Mouse (Mus musculus) MEL-GATA-1-ER (cell line): ENCODE measurements around the gene Cfap73.

Experiments
- DNase-seq: peaks from one replicate; pipeline ENCODE4 v3.0.0-alpha.2; 2012; ENCODE audit warnings: low read depth; ENCODE audit errors: extremely low read depth

Cfap73 gene

DNA sequence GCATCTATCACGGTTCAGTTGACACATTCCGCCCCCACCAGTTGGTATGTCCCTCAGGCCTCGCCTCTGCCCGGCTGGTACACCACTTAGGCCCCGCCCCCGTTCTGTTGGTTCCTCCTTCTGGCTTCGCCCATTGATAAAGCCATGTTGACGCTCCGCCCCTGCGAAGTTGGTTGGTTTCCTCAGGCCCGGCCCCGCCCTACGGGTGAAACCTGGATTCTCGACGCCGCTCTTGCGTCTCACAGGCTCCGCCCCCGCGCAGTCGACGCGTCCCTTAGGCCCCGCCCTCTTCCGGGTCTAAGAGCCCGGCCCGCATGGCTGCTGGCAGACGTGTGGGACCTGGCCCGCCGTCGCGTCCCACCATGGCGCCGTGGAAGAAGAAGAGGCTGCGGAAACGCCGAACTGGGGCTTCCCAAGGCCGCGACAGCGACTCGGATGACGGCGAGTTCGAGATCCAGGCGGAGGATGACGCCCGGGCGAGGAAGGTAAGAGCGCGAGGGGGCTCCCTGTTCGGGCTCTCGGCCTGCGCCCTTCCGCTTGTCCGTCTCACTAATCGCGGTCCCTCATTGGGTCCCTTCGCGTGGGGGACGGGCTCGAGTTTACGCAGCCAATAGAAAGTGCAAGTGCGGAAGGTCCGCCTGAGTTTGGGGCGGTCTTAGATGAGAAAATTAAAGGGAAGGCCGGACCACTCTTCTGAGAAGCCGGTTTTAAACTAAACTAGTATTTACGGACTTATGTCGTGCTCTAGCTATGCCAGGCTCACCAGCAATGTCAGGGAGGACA is 21.0 kb downstream of the Cfap73 start:
- peak; percentile 95 for DNase-seq

- DNase-seq, result peak; percentile 79
Observed at GRCm38 (mm10) chr5:120612442-120612821, 21.6 kb downstream of the Cfap73 start, which contains the start of the genes Rita1 and Ddx54. TSS of gene Rita1 (minus strand) at chr5:120612589. TSS of gene Ddx54 (plus strand) at chr5:120612739.

GRCm38 (mm10) chr5:120611416-120611815 is 22.6 kb downstream of the Cfap73 start:
- no peak for DNase-seq

DNA sequence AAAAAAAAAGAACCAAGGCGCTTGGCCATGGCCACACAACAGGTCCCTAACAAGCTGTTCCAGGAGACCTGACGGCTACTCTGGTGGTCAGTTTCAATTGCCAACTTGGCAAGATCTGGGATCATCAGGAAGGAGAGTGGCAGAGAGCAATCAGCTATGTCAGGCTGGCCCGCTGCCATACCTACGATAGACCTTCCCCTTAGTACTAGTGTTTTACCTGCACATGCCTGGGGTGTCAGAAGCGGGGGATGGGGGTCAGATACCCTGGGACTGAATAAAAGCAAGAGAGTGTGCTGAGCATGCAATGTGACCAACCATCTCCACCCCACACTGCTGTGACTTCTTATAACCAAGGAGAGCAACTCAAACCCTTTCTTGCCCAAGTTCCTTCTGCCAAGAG is 23.1 kb downstream of the Cfap73 start:
- DNase-seq, result no peak

DNA sequence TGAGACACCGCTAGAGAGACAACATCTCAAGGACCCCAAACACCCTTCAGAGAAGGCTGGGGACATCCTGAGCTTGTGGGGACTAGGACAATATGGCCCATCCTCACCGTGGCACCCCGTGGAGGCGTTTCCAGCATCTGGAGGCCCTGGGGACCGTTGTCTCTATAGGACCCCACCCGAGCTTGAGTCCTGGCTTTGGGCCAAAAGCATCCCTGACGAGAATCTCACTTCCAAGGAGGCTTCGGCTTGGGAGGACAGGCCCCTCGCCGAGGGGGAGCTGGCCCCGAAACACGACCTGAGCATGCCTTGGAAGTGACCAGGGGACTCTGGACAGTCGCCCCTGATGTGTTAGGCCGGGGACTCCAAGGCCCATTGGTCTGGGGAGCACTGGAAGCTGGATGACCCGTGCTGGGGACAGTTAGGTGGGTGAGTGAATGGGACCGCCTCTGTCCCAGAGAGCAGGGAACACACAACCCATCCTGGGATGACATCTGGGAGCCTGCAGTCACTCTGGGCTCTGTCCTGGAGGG is 24.7 kb downstream of the Cfap73 start:
- no peak for DNase-seq

DNA sequence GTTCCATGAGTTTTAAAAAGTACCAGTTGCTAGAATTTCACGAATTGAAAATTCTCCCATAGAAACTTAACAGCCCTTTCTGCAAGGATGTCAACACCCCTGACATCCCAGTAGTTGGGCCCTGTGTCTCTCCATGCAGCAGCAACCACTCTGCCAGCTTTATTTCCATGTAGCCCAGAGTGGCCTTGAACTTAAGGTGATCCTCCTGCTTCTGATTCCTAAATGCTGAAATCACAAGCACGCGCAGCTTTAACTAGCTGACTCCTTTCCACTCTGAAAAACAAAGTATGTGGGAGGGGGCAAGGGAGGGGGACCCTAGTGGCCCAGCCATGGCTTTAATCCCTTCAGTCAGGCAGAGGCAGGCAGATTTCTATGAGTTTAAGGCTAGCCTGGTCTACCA is 26.7 kb downstream of the Cfap73 start:
- no peak for DNase-seq

GRCm38 (mm10) chr5:120606590-120607200 is 27.3 kb downstream of the Cfap73 start:
- DNase-seq, result no peak

- DNase-seq, result peak; percentile 88
Observed at GRCm38 (mm10) chr5:120605688-120606087, 28.3 kb downstream of the Cfap73 start.

DNA sequence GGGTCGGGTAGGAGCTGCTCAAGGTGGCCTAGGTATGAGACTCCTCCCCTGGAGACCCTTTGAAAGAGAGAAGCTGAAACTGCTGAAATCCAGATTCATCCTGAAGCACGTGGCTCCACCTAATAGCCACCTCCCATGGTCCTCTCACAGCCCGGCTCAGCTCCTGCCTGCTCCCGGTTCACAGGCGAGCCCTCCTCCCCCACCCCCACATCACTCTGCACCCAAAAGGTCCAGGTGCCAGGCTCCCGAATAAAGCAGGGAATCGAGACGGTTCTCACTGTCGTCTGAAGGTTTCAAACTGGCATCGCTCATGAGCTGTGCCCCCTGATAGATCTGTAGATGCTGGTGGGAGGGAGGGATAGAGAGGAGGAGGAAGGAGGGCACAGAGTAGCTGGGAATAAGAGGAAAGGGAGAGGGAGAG is 28.8 kb downstream of the Cfap73 start:
- DNase-seq, result no peak

DNA sequence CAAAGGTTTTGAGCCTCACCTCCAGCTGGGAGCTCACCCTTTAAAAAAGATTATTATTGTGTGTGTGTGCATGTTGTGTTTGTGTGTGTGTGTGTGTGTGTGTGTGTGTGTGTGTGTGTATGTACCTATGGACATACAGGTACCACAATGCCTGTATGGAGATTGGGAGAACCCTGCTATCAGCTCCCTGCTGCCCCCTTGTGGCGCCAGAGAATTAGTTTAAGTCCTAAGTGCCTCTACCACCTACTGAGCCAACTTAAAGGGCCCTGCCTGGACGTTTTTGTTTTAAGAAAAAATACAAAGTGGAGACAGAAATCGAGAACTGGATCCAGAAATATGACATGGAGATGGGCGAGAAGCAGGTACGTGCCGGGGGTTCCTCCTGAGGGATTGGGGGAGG is 29.2 kb downstream of the Cfap73 start:
- DNase-seq, result peak; percentile 66

DNA sequence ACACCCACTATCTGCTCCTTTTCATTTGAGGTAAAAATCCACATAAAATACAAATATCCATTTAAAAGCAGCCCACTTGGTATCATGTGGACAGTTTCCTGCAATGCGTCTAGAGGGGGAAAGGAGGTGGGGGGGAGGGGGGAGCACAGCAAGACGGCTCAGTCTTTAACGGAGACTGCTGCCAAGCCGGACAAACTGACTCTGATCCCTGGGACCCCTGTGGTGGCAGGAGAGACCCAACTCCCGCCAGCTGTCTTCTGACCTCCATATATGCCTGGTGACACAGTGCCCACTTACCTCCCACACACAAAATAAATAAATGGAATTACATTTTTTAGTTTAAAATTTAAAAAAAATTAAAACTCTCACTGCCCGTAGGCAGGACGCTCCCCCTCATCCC is 30.5 kb downstream of the Cfap73 start:
- no peak for DNase-seq

DNA sequence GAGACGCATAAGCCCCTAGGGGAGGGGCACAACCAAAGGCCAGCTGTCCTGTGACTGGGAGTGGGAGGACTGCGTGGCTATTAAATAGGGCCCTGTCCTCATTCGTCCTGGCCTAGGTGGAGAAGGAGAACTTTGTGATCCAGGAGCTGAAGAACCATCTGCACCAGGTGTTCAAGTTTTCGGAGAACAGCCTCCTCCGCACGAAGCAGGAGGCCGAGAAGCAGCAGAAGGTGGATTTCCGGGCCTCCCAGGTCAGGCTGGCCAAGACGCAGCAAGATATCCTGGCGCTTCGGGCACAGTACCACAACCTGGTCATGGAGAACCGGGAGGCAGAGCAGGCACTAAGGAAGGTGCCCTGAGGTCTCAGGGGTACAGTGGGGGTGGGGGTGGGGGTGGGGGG is 31.8 kb downstream of the Cfap73 start:
- no peak for DNase-seq

DNA sequence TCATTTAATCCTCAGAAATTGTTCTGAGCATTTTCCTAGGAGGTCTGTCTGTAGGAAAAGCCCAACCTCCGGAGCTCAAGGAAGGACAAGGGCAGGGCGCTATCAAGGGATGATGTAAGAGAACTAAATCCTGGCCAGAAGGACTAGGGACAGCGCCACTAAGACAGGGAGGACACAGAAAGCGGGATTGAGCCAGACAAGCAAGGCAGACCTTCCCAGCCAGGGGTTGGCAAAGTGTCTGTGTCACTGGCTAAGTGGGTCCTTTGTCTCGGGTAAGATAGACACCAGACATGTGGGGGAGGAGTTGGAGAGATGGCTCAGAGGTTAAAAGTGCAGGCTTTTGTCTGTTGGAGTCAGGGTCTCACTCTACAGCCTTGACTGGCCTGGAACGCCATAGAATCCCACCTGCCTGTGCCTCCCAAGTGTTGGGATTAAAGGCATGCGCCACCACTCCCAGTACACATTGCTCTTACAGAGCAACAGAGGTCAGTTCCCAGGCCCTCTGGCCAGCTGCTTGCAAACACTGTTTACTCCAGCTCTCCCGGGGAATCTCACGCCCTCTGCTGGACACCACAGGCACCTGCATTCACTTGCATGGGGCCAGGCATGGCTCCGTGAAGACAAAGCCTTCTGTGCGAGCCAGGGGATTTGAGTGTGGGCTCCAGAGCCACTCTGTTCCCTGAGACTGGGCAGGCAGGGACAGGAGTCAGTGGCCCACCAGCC is 32.9 kb downstream of the Cfap73 start:
- no peak for DNase-seq

GRCm38 (mm10) chr5:120599625-120600024 is 34.4 kb downstream of the Cfap73 start:
- DNase-seq, result no peak

DNA sequence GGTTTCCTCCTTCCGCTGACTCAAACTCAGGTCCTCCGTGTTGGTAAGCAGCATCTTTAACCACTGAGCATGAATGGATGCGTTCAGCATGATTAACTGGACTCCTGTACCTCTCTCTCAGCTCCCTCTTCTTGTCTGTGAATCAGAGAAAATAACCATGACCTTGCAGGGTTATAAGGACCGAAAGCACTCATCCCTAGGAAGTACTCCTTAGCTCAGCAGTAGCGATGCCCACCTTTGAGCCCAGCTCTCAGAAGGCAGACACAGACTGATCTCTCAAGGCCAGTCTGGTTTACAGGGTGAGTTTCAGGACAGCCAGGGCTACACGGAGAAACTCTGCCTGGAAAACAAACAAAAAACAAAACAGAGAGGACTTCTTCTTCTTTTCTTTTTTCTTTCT is 39.5 kb downstream of the Cfap73 start:
- DNase-seq, result no peak

DNA sequence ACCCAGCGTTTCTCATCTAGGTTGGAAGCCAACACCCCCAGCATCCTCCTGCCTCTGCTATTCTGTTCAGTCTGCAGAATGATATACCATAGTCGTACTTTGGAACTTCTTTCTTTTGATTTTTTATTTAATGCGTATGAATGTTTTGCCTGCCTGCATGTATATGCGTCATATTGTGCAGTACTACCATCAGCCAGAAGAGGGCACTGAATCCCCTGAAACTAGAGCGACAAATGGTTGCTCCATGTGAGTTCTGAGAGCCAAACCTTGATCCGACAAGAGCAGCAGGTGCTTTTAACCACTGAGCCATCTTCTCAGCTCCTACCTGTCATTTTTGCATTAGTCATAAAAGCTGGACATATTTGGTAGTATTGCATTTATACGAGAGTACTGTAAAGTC is 41.9 kb downstream of the Cfap73 start:
- no peak for DNase-seq

GRCm38 (mm10) chr5:120590356-120591010 is 43.6 kb downstream of the Cfap73 start:
- no peak for DNase-seq

DNA sequence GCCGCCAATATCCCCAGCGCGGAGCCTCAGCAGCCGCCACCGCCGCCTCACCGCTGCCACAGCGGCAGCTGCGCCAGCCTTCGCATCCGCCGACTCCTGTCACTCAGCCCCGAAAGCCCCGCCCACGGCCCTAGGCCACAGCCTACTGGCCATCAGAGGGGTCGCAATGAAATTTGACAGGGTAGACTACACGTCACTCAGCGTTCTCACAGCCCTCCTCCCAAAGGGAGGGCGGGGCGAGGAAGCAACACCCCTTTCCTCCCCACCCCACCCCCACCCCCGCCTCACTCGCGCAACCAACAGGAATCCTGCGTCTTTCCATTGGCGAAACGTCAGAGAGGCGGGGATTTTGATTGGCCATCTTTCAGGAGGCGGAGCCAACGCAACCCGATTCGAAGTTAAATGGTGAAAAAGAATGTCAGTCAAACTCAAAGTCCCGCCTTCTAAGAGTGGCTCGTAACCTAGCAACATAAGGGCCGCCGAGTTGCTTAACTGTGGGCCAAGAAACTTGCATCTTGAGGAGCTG is 45.4 kb downstream of the Cfap73 start, which contains the start of the genes Tpcn1 and Iqcd:
TSS of gene Tpcn1 (minus strand) at position 105 of the 526 bp plus-strand sequence.
TSS of gene Iqcd (plus strand) at position 448 of the 526 bp plus-strand sequence.
- DNase-seq, result peak; percentile 95

- DNase-seq, result no peak
Observed at GRCm38 (mm10) chr5:120587940-120588568, 46.0 kb downstream of the Cfap73 start.

DNA sequence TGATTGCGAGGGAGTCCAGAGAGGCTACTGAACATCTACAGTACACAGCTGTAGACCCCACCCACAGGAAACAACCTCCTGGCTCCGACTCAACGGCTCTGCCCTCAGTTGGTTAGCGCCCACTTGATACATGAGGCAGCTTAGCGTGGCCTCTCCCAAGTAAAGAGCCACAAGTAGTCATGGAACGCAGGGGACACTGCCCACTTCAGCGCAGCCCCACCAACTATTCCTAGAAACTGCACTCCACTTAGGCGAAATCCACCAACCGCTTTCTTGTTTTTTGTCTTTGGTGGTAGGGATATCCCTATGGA is 46.5 kb downstream of the Cfap73 start:
- no peak for DNase-seq
